Mouse (Mus musculus): ENCODE data around the gene Copz1. TPM values are rescaled to one million over a fixed set of nuclear protein-coding genes. Genes with fewer than 3 reads are reported as not detected.

Copz1 gene
- total and polyA plus RNA-seq, 3 experiments = 80.0 to 271 (median 148) TPM

DNA sequence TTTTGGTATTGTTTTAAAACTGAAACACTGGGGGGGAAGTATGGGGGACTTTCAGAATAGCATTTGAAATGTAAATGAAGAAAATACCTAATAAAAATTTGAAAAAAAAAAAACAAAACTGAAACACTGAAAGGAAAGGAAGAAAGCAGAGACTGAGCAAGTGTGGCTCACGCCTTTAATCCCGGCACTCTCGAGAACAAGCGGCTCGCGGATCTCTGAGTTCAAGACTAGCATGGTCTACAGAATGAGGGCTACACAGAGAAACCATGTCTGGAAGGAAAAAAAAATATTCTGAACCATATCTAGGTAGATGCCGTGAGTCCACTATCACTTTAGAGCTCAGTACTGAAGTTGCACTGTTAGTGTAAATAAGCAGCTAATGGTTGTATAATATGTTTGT, 35.2 kb upstream of the Copz1 start:
- Histone ChIP-seq H3K36me3 (replicated peaks in 1 of 2; ENCODE audit: control insufficient read depth in 1 of 2, insufficient read depth in 1 of 2, low read length in 1 of 2) (peaks cover 13 to 37% of the 10 kb centered on the region in 2 experiments), H3K9me3 (replicated peaks; ENCODE audit: low read length) (no peaks in the 10 kb centered on the region), H3K79me2 (replicated peaks; ENCODE audit: control insufficient read depth, extremely low read depth, insufficient read depth, poor library complexity, severe bottlenecking) (peaks cover 80% of the 10 kb centered on the region), H3K9ac (ENCODE audit: insufficient read depth, low read depth) (peak overlapping the region; percentile 88), H3K27ac (ENCODE audit: insufficient read depth, low read depth) (no peak overlapping the region), H3K4me1 (ENCODE audit: control insufficient read depth in 1 of 2, insufficient read depth in 2 of 2) (peaks cover 0 to 33% of the 10 kb centered on the region in 2 experiments; a peak in 3 of 4 replicates), H3K4me3 (replicated peaks in 1 of 3; ENCODE audit: low read depth in 2 of 3, low read length in 2 of 3, poor library complexity in 1 of 3) (peak overlapping the region; percentile 15 to 42 (median 24)), H3K4me2 (ENCODE audit: insufficient read depth, low read depth, poor library complexity, severe bottlenecking) (peak overlapping the region; percentile 99), H3K27me3 (replicated peaks) (no peaks in the 10 kb centered on the region)
- no peak for DNase-seq (ENCODE audit: extremely low read depth)
- in situ Hi-C loops (cut with MboI; ENCODE audit: low pct_ligation_motif_present, low pct_unique_long_range_greater_than_20kb, low sequenced_read_pairs) = no loop called here
- TF ChIP-seq CTCF (conservative IDR thresholded peaks at IDR 0.05 in 1 of 2, IDR thresholded peaks at IDR 0.05 in 1 of 2; ENCODE audit: low read depth in 2 of 2, low read length in 2 of 2) (no peak), SIN3A (IDR thresholded peaks at IDR 0.05; ENCODE audit: low read length) (peak; percentile 45), ZNF384 (IDR thresholded peaks at IDR 0.05; ENCODE audit: low read depth, low read length) (peak; percentile 50; the same call in 1 of the 2 replicates), CHD2 (IDR thresholded peaks at IDR 0.05; ENCODE audit: low read length) (0 out of 2 replicates have a peak, but pooled peaks have one; percentile 24), TBP (conservative IDR thresholded peaks at IDR 0.05; ENCODE audit: low read depth, low read length) (0 out of 2 replicates have a peak, but pooled peaks have one; percentile 23), MXI1 (IDR thresholded peaks at IDR 0.05; ENCODE audit: low read depth, low read length) (peak; percentile 59; the same call in 1 of the 2 replicates), KAT2A (IDR thresholded peaks at IDR 0.05; ENCODE audit: insufficient replicate concordance, low read length) (no peak), MYC (IDR thresholded peaks at IDR 0.05; ENCODE audit: low read depth, low read length) (0 out of 2 replicates have a peak, but pooled peaks have one; percentile 19)
- dilution Hi-C loops (cut with MboI; ENCODE audit: extremely low pct_ligation_motif_present, extremely low pct_unique_long_range_greater_than_20kb, low sequenced_read_pairs) = no loop called here

DNA sequence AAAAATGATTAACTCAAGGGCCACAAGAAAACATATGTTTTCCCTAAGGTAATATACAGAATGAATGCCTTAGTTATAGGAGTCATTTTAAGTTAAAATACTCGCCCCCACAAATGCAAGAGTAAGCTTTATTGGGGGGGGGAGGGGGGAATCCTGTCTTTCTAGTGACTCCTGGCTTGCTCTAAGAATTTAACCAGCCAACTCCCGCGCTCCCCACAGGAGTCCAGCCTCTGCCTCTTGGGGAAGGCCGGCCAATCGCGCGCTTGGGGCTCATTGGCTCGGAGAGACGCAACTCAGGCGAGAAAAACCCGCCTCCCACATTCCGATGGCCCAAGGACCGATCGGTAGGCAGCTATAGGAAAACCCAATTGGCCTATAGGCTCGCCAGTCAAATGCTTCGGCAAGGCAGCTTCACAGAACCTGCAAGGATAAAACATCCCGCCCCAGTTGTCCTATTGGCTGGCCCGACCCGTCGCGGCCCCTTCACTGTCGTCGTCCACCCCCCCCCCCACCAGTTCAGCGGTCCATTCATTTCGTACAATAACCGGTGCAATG, 33.3 kb upstream of the Copz1 start:
- peak overlapping the region; percentile 86 for H3K27ac ChIP-seq (ENCODE audit: insufficient read depth, low read depth)
- peaks cover 0 to 29% of the 10 kb centered on the region in 2 experiments; a peak in 3 of 4 replicates for H3K4me1 ChIP-seq (ENCODE audit: control insufficient read depth in 1 of 2, insufficient read depth in 2 of 2)
- no peaks in the 10 kb centered on the region for H3K27me3 ChIP-seq (replicated peaks)
- H3K9ac ChIP-seq (ENCODE audit: insufficient read depth, low read depth) = peak overlapping the region; percentile 88
- dilution Hi-C loops (cut with MboI; ENCODE audit: extremely low pct_ligation_motif_present, extremely low pct_unique_long_range_greater_than_20kb, low sequenced_read_pairs) = no loop called here
- peaks cover 29 to 48% of the 10 kb centered on the region in 2 experiments for H3K36me3 ChIP-seq (replicated peaks in 1 of 2; ENCODE audit: control insufficient read depth in 1 of 2, insufficient read depth in 1 of 2, low read length in 1 of 2)
- H3K4me3 ChIP-seq (replicated peaks in 1 of 3; ENCODE audit: low read depth in 2 of 3, low read length in 2 of 3, poor library complexity in 1 of 3) = peak overlapping the region; percentile 54 to 60 (median 59)
- no peaks in the 10 kb centered on the region for H3K9me3 ChIP-seq (replicated peaks; ENCODE audit: low read length)
- H3K79me2 ChIP-seq (replicated peaks; ENCODE audit: control insufficient read depth, extremely low read depth, insufficient read depth, poor library complexity, severe bottlenecking) = peaks cover 79% of the 10 kb centered on the region
- peak; percentile 100 for DNase-seq (ENCODE audit: extremely low read depth)
- in situ Hi-C loops (cut with MboI; ENCODE audit: low pct_ligation_motif_present, low pct_unique_long_range_greater_than_20kb, low sequenced_read_pairs) = no loop called here
- H3K4me2 ChIP-seq (ENCODE audit: insufficient read depth, low read depth, poor library complexity, severe bottlenecking) = no peak overlapping the region
- no peak for TF ChIP-seq BHLHE40 (IDR thresholded peaks at IDR 0.05; ENCODE audit: low read depth, low read length)
- TF ChIP-seq ZMIZ1 (IDR thresholded peaks at IDR 0.05; ENCODE audit: low read depth, low read length) = peak; percentile 44; the same call in 1 of the 2 replicates
- no peak for TF ChIP-seq ZC3H11A (IDR thresholded peaks at IDR 0.05; ENCODE audit: low read depth, low read length)
- peak; percentile 17; the same call in 1 of the 2 replicates for TF ChIP-seq TCF12 (IDR thresholded peaks at IDR 0.05; ENCODE audit: low read depth, low read length)
- peak; percentile 26; the same call in 1 of the 2 replicates for TF ChIP-seq HCFC1 (IDR thresholded peaks at IDR 0.05; ENCODE audit: low read depth, low read length)
- TF ChIP-seq ELF1 (IDR thresholded peaks at IDR 0.05; ENCODE audit: low read depth, low read length) = 0 out of 2 replicates have a peak, but pooled peaks have one; percentile 39
- TF ChIP-seq E2F4 (IDR thresholded peaks at IDR 0.05; ENCODE audit: insufficient replicate concordance, low read depth, low read length) = peak; percentile 88; the same call in 1 of the 2 replicates
- TF ChIP-seq NELFE (IDR thresholded peaks at IDR 0.05; ENCODE audit: low read depth, low read length) = no peak
- TF ChIP-seq EP300 (IDR thresholded peaks at IDR 0.05; ENCODE audit: low read length) = no peak; the same call in 1 of the 2 replicates
- peak; percentile 94 for TF ChIP-seq CHD2 (IDR thresholded peaks at IDR 0.05; ENCODE audit: low read length)
- TF ChIP-seq ETS1 (conservative IDR thresholded peaks at IDR 0.05; ENCODE audit: low read depth, low read length) = 0 out of 2 replicates have a peak, but pooled peaks have one; percentile 7
- no peak for TF ChIP-seq MAX (IDR thresholded peaks at IDR 0.05; ENCODE audit: low read length)
- no peak for TF ChIP-seq RAD21 (IDR thresholded peaks at IDR 0.05; ENCODE audit: low read depth, low read length)
- no peak for TF ChIP-seq POLR2A (IDR thresholded peaks at IDR 0.05; ENCODE audit: low read depth, low read length)
- TF ChIP-seq USF2 (conservative IDR thresholded peaks at IDR 0.05; ENCODE audit: low read depth, low read length) = no peak
- TF ChIP-seq CTCF (conservative IDR thresholded peaks at IDR 0.05 in 1 of 2, IDR thresholded peaks at IDR 0.05 in 1 of 2; ENCODE audit: low read depth in 2 of 2, low read length in 2 of 2) = no peak
- TF ChIP-seq JUN (IDR thresholded peaks at IDR 0.05; ENCODE audit: insufficient read depth, low read depth, low read length) = no peak
- TF ChIP-seq USF1 (IDR thresholded peaks at IDR 0.05; ENCODE audit: low read depth, low read length) = no peak
- no peak for TF ChIP-seq UBTF (IDR thresholded peaks at IDR 0.05; ENCODE audit: low read depth, low read length)
- TF ChIP-seq SMC3 (IDR thresholded peaks at IDR 0.05; ENCODE audit: low read depth, low read length) = no peak
- TF ChIP-seq KAT2A (IDR thresholded peaks at IDR 0.05; ENCODE audit: insufficient replicate concordance, low read length) = peak; percentile 64; the same call in 1 of the 2 replicates
- no peak for TF ChIP-seq GABPA (IDR thresholded peaks at IDR 0.05; ENCODE audit: insufficient replicate concordance, low read depth, low read length)
- TF ChIP-seq JUND (conservative IDR thresholded peaks at IDR 0.05; ENCODE audit: low read depth, low read length) = no peak
- TF ChIP-seq NRF1 (IDR thresholded peaks at IDR 0.05; ENCODE audit: low read depth, low read length) = no peak
- TF ChIP-seq ZKSCAN1 (IDR thresholded peaks at IDR 0.05; ENCODE audit: borderline replicate concordance, low read depth, low read length) = no peak
- peak; percentile 74 for TF ChIP-seq MAZ (IDR thresholded peaks at IDR 0.05; ENCODE audit: low read depth, low read length)
